Mouse (Mus musculus): ENCODE measurements around the gene Ccnj. TPM values are rescaled to one million over a fixed set of nuclear protein-coding genes. Genes with fewer than 3 reads are reported as not detected.
A peak's percentile ranks its signal among the peaks of the same experiment; 100 is the strongest.

Gene Ccnj
- total and polyA plus RNA-seq, 3 experiments: 4.1 to 15.0 (median 14.7) TPM

- no peak for ATAC-seq (ENCODE audit: extremely low read depth, insufficient number of reproducible peaks, low FRiP score, poor library complexity, severe bottlenecking)
These were observed 28.5 kb downstream of the Ccnj start for GRCm38 (mm10) chr19:40859555-40859954.

GRCm38 (mm10) chr19:40868284-40868683 lies 37.2 kb downstream of the Ccnj start:
- H3K4me3 ChIP-seq (ENCODE audit: low read depth, low read length): no peak overlapping the region
- peaks cover 16% of the 10 kb centered on the region for H3K27me3 ChIP-seq (ENCODE audit: insufficient read depth, low read length)
- no peaks in the 10 kb centered on the region for H3K9me3 ChIP-seq (replicated peaks)
- DNase-seq (ENCODE audit: low spot score) (no peak), ATAC-seq (ENCODE audit: extremely low read depth, insufficient number of reproducible peaks, low FRiP score, poor library complexity, severe bottlenecking) (no peak)
- TF ChIP-seq TAL1 (conservative IDR thresholded peaks at IDR 0.05; ENCODE audit: low read depth, low read length) (no peak), CTCF (IDR thresholded peaks at IDR 0.05; ENCODE audit: low read depth, low read length) (no peak), GATA2 (IDR thresholded peaks at IDR 0.05; ENCODE audit: borderline replicate concordance, low read depth, low read length) (no peak), POLR2AphosphoS5 (IDR thresholded peaks at IDR 0.05; ENCODE audit: insufficient replicate concordance, low read depth, low read length) (no peak), GATA1 (IDR thresholded peaks at IDR 0.05; ENCODE audit: borderline replicate concordance, low read length) (no peak)
- H3K36me3 ChIP-seq (replicated peaks): no peaks in the 10 kb centered on the region
- peaks cover 22% of the 10 kb centered on the region for H3K4me1 ChIP-seq (ENCODE audit: insufficient read depth, low read depth, low read length)

More at GRCm38 (mm10) chr19:40859555-40859954, 28.5 kb downstream of the Ccnj start:
- no peak for DNase-seq (ENCODE audit: low spot score)
- no peak overlapping the region for H3K4me3 ChIP-seq (ENCODE audit: low read depth, low read length)
- no peaks in the 10 kb centered on the region for H3K36me3 ChIP-seq (replicated peaks)
- H3K4me1 ChIP-seq (ENCODE audit: insufficient read depth, low read depth, low read length): no peaks in the 10 kb centered on the region
- no peaks in the 10 kb centered on the region for H3K9me3 ChIP-seq (replicated peaks)
- no peak for TF ChIP-seq GATA1 (IDR thresholded peaks at IDR 0.05; ENCODE audit: borderline replicate concordance, low read length)
- no peak for TF ChIP-seq GATA2 (IDR thresholded peaks at IDR 0.05; ENCODE audit: borderline replicate concordance, low read depth, low read length)
- no peak for TF ChIP-seq POLR2AphosphoS5 (IDR thresholded peaks at IDR 0.05; ENCODE audit: insufficient replicate concordance, low read depth, low read length)
- no peak for TF ChIP-seq CTCF (IDR thresholded peaks at IDR 0.05; ENCODE audit: low read depth, low read length)
- no peak for TF ChIP-seq TAL1 (conservative IDR thresholded peaks at IDR 0.05; ENCODE audit: low read depth, low read length)
- H3K27me3 ChIP-seq (ENCODE audit: insufficient read depth, low read length): peaks cover 42% of the 10 kb centered on the region

GRCm38 (mm10) chr19:40869425-40870105 lies 38.5 kb downstream of the Ccnj start:
- Histone ChIP-seq H3K4me1 (ENCODE audit: insufficient read depth, low read depth, low read length) (peaks cover 22% of the 10 kb centered on the region), H3K36me3 (replicated peaks) (no peaks in the 10 kb centered on the region), H3K4me3 (ENCODE audit: low read depth, low read length) (no peak overlapping the region), H3K27me3 (ENCODE audit: insufficient read depth, low read length) (peaks cover 11% of the 10 kb centered on the region), H3K9me3 (replicated peaks) (no peaks in the 10 kb centered on the region)
- no peak for TF ChIP-seq GATA1 (IDR thresholded peaks at IDR 0.05; ENCODE audit: borderline replicate concordance, low read length)
- no peak for TF ChIP-seq TAL1 (conservative IDR thresholded peaks at IDR 0.05; ENCODE audit: low read depth, low read length)
- no peak for TF ChIP-seq GATA2 (IDR thresholded peaks at IDR 0.05; ENCODE audit: borderline replicate concordance, low read depth, low read length)
- no peak for TF ChIP-seq CTCF (IDR thresholded peaks at IDR 0.05; ENCODE audit: low read depth, low read length)
- TF ChIP-seq POLR2AphosphoS5 (IDR thresholded peaks at IDR 0.05; ENCODE audit: insufficient replicate concordance, low read depth, low read length): no peak
- no peak for ATAC-seq (ENCODE audit: extremely low read depth, insufficient number of reproducible peaks, low FRiP score, poor library complexity, severe bottlenecking)
- DNase-seq (ENCODE audit: low spot score): no peak

DNA sequence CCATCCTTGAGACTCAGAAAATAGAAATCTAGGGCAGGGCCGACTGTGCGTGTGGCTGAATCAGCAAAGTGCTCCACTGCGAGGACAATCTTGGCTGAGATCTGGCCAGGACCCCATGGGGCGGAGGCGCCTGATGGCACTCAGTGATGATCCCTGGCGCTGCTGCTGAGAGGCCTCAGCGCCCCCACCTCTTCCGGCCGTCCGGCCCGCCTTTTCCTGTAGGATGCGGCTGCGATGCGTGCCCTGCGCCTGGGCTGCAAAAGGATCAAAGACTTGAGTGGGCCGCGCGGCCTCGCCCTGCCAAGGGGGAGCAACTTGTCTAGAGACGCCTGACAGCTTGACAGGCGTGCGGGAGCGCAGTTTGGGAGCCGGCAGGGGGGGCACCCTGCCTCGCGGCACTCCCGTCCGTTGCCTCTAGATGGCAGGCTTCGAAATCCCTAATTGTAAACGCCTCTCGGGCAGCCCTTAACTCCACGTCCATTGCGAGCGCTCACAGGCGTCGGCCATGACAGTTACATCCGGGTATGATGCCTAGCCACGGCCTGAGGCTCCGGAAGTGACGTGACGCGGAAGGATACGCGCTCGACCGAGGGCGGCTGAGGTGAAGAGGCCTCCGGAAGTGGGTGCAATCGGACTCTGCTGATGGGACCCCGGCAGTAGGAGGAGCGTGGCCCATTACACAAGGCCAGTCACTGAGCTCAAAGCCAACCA lies 42.0 kb downstream of the Ccnj start:
- Histone ChIP-seq H3K4me1 (ENCODE audit: insufficient read depth, low read depth, low read length) (peaks cover 9% of the 10 kb centered on the region), H3K9me3 (replicated peaks) (no peaks in the 10 kb centered on the region), H3K27me3 (ENCODE audit: insufficient read depth, low read length) (no peaks in the 10 kb centered on the region; the same call in 1 of the 2 replicates), H3K36me3 (replicated peaks) (no peaks in the 10 kb centered on the region), H3K4me3 (ENCODE audit: low read depth, low read length) (peak overlapping the region; percentile 81)
- no peak for TF ChIP-seq GATA1 (IDR thresholded peaks at IDR 0.05; ENCODE audit: borderline replicate concordance, low read length)
- no peak for TF ChIP-seq TAL1 (conservative IDR thresholded peaks at IDR 0.05; ENCODE audit: low read depth, low read length)
- TF ChIP-seq GATA2 (IDR thresholded peaks at IDR 0.05; ENCODE audit: borderline replicate concordance, low read depth, low read length): no peak
- TF ChIP-seq CTCF (IDR thresholded peaks at IDR 0.05; ENCODE audit: low read depth, low read length): no peak
- TF ChIP-seq POLR2AphosphoS5 (IDR thresholded peaks at IDR 0.05; ENCODE audit: insufficient replicate concordance, low read depth, low read length): no peak
- ATAC-seq (ENCODE audit: extremely low read depth, insufficient number of reproducible peaks, low FRiP score, poor library complexity, severe bottlenecking) (peak; percentile 94), DNase-seq (ENCODE audit: low spot score) (peak; percentile 88)

DNA sequence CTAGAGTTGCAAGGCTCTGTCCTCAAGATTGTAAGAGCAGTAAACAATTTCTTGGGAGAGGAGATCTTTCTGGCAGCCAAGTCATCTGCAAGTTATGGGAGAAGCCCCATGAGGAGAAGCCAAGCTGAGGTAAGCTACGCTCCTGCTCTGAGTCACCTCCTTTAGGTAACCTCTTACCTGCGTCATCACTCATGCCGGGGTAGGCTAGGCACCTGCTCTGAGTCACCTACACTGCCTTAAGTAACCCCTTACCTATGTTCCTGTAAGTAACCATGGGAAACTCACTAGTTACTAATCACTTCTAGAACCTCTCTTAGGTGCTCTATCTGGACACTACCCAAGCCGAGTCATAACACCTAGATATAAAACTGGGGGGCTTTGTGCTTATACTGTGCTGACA lies 50.6 kb downstream of the Ccnj start:
- H3K27me3 ChIP-seq (ENCODE audit: insufficient read depth, low read length): peaks cover 17% of the 10 kb centered on the region
- H3K36me3 ChIP-seq (replicated peaks): no peaks in the 10 kb centered on the region
- H3K9me3 ChIP-seq (replicated peaks): no peaks in the 10 kb centered on the region
- no peak for ATAC-seq (ENCODE audit: extremely low read depth, insufficient number of reproducible peaks, low FRiP score, poor library complexity, severe bottlenecking)
- H3K4me1 ChIP-seq (ENCODE audit: insufficient read depth, low read depth, low read length): peaks cover 5% of the 10 kb centered on the region; the same call in 1 of the 2 replicates
- DNase-seq (ENCODE audit: low spot score): no peak
- no peak for TF ChIP-seq GATA2 (IDR thresholded peaks at IDR 0.05; ENCODE audit: borderline replicate concordance, low read depth, low read length)
- no peak for TF ChIP-seq POLR2AphosphoS5 (IDR thresholded peaks at IDR 0.05; ENCODE audit: insufficient replicate concordance, low read depth, low read length)
- no peak for TF ChIP-seq CTCF (IDR thresholded peaks at IDR 0.05; ENCODE audit: low read depth, low read length)
- TF ChIP-seq TAL1 (conservative IDR thresholded peaks at IDR 0.05; ENCODE audit: low read depth, low read length): no peak
- TF ChIP-seq GATA1 (IDR thresholded peaks at IDR 0.05; ENCODE audit: borderline replicate concordance, low read length): no peak
- H3K4me3 ChIP-seq (ENCODE audit: low read depth, low read length): no peak overlapping the region

GRCm38 (mm10) chr19:40888887-40889286 lies 57.8 kb downstream of the Ccnj start:
- no peaks in the 10 kb centered on the region for H3K9me3 ChIP-seq (replicated peaks)
- no peaks in the 10 kb centered on the region for H3K36me3 ChIP-seq (replicated peaks)
- ATAC-seq (ENCODE audit: extremely low read depth, insufficient number of reproducible peaks, low FRiP score, poor library complexity, severe bottlenecking) (no peak), DNase-seq (ENCODE audit: low spot score) (no peak)
- H3K27me3 ChIP-seq (ENCODE audit: insufficient read depth, low read length): peaks cover 11% of the 10 kb centered on the region
- no peak overlapping the region for H3K4me3 ChIP-seq (ENCODE audit: low read depth, low read length)
- H3K4me1 ChIP-seq (ENCODE audit: insufficient read depth, low read depth, low read length): no peaks in the 10 kb centered on the region
- TF ChIP-seq POLR2AphosphoS5 (IDR thresholded peaks at IDR 0.05; ENCODE audit: insufficient replicate concordance, low read depth, low read length) (no peak), GATA2 (IDR thresholded peaks at IDR 0.05; ENCODE audit: borderline replicate concordance, low read depth, low read length) (no peak), CTCF (IDR thresholded peaks at IDR 0.05; ENCODE audit: low read depth, low read length) (no peak), TAL1 (conservative IDR thresholded peaks at IDR 0.05; ENCODE audit: low read depth, low read length) (no peak), GATA1 (IDR thresholded peaks at IDR 0.05; ENCODE audit: borderline replicate concordance, low read length) (no peak)

Data from G1E (cell line).